Mouse (Mus musculus) B cell, adult 2 months (primary cell): ENCODE measurements around the gene Hes7.

Experiments used
- DNase-seq, 2 experiments: peaks; one replicate each; pipeline ENCODE4 v3.0.0; 2022

Gene Hes7

GRCm38 (mm10) chr11:69120221-69121000 lies at the start of gene Hes7:
Gene Hes7 (plus strand): TSS chr11:69120404.
- DNase-seq: peak; percentile 47 to 51

- DNase-seq: peak; percentile 91 to 92
Measured at GRCm38 (mm10) chr11:69070590-69071222, 49.5 kb upstream of the Hes7 start, which contains the start of gene Tmem107. Gene Tmem107 (plus strand): TSS chr11:69070806.

- no peak for DNase-seq
Measured at GRCm38 (mm10) chr11:69071262-69071661, 48.9 kb upstream of the Hes7 start.

GRCm38 (mm10) chr11:69072234-69072633 lies 48.0 kb upstream of the Hes7 start:
- no peak for DNase-seq

GRCm38 (mm10) chr11:69072666-69073064 lies 47.5 kb upstream of the Hes7 start:
- no peak for DNase-seq

- peak; percentile 89 to 92 for DNase-seq
Measured at GRCm38 (mm10) chr11:69073065-69073888, 46.9 kb upstream of the Hes7 start.

- no peak for DNase-seq
Measured at GRCm38 (mm10) chr11:69073951-69074775, 46.0 kb upstream of the Hes7 start.

GRCm38 (mm10) chr11:69074776-69075069 lies 45.5 kb upstream of the Hes7 start:
- DNase-seq: no peak

GRCm38 (mm10) chr11:69075764-69076479 lies 44.3 kb upstream of the Hes7 start:
- no peak for DNase-seq

- DNase-seq: no peak
Measured at GRCm38 (mm10) chr11:69076572-69076971, 43.6 kb upstream of the Hes7 start.

GRCm38 (mm10) chr11:69077316-69077715 lies 42.9 kb upstream of the Hes7 start:
- no peak for DNase-seq

GRCm38 (mm10) chr11:69078041-69078440 lies 42.2 kb upstream of the Hes7 start:
- DNase-seq: no peak

GRCm38 (mm10) chr11:69078805-69079438 lies 41.3 kb upstream of the Hes7 start:
- DNase-seq: peak; percentile 65 to 70

GRCm38 (mm10) chr11:69080102-69080854 lies 39.9 kb upstream of the Hes7 start:
- no peak for DNase-seq

GRCm38 (mm10) chr11:69080855-69081222 lies 39.4 kb upstream of the Hes7 start:
- DNase-seq: no peak

GRCm38 (mm10) chr11:69081613-69082012 lies 38.6 kb upstream of the Hes7 start:
- DNase-seq: no peak

GRCm38 (mm10) chr11:69085608-69086007 lies 34.6 kb upstream of the Hes7 start:
- DNase-seq: no peak

- DNase-seq: no peak
Measured at GRCm38 (mm10) chr11:69086390-69086789, 33.8 kb upstream of the Hes7 start.

- no peak for DNase-seq
Measured at GRCm38 (mm10) chr11:69087082-69087481, 33.1 kb upstream of the Hes7 start.

GRCm38 (mm10) chr11:69087597-69087996 lies 32.6 kb upstream of the Hes7 start:
- DNase-seq: no peak
